Mouse (Mus musculus): ENCODE measurements around the gene Birc2. TPM values are rescaled to one million over a fixed set of nuclear protein-coding genes. Genes with fewer than 3 reads are reported as not detected.
"Not testable (repeated sequence)": the region's sequence is repeated elsewhere in the genome, so short reads cannot be mapped to it uniquely, and the experiment has no call there.

Birc2 gene
- polyA plus RNA-seq, 1 experiment, result 43.6 TPM

GRCm38 (mm10) chr9:7872044-7872774 lies 35.3 kb upstream of the Birc2 start:
- Histone ChIP-seq H3K36me3 (ENCODE audit: control insufficient read depth, insufficient read depth, low read length) (no peaks in the 10 kb centered on the region; the same call in 1 of the 2 replicates), H3K27me3 (ENCODE audit: control insufficient read depth, insufficient read depth, low read length) (no peaks in the 10 kb centered on the region), H3K4me1 (replicated peaks; ENCODE audit: control insufficient read depth, insufficient read depth, low read length) (peaks cover 17% of the 10 kb centered on the region), H3K4me3 (ENCODE audit: control insufficient read depth, insufficient read depth, low read length) (peak overlapping the region; percentile 66), H3K27ac (ENCODE audit: control insufficient read depth, insufficient read depth, low read length) (peak overlapping the region; percentile 68)
- 11% methylated on average over 23 of the region's 23 CpGs for WGBS
- TF ChIP-seq POLR2A (IDR thresholded peaks at IDR 0.05; ENCODE audit: control insufficient read depth, extremely low read depth, insufficient read depth, low read length, poor library complexity), result no peak
- TF ChIP-seq CTCF (IDR thresholded peaks at IDR 0.05; ENCODE audit: borderline replicate concordance, control insufficient read depth, extremely low read depth, insufficient read depth, low read length, poor library complexity), result no peak
- DNase-seq, result peak; percentile 9

DNA sequence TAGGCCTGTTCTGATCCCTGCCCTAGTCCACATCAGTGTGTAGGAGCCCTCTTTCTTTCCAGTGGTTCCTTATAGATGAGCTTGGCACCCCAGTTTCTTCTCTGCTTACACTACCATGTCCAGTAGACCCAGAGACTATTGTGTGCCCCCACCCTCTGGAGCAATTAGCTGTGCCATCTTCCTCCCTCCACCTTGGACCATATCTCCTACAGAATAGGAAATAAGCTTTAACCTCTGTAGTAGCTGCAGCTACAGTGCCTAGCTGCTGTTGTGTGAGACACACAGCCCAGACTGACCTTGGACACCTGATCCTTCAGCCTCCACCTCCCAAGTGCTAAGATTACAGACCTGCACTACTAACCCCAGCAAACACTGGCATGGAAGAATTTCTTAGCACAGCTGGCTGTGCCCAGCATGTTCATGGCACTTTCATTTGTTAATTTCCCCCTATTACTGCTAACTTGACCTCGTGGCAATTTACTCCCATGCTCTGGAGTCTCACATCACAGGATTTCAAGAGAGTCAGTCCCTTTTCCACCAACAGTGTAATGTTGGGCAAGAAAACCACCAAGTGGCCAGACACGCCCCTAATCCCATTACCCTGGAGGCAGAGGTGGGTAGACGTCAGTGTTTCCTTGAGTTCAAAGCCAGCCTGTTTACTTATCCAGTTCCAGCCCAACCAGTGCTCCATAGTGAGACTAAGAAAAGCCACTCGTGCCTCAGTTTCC lies 34.6 kb upstream of the Birc2 start:
- peaks cover 17% of the 10 kb centered on the region for H3K4me1 ChIP-seq (replicated peaks; ENCODE audit: control insufficient read depth, insufficient read depth, low read length)
- peak overlapping the region; percentile 68 for H3K27ac ChIP-seq (ENCODE audit: control insufficient read depth, insufficient read depth, low read length)
- DNase-seq, result peak; percentile 3
- peak overlapping the region; percentile 66; the same call in 1 of the 2 replicates for H3K4me3 ChIP-seq (ENCODE audit: control insufficient read depth, insufficient read depth, low read length)
- H3K36me3 ChIP-seq (ENCODE audit: control insufficient read depth, insufficient read depth, low read length), result no peaks in the 10 kb centered on the region; the same call in 1 of the 2 replicates
- TF ChIP-seq POLR2A (IDR thresholded peaks at IDR 0.05; ENCODE audit: control insufficient read depth, extremely low read depth, insufficient read depth, low read length, poor library complexity), result no peak
- no peak for TF ChIP-seq CTCF (IDR thresholded peaks at IDR 0.05; ENCODE audit: borderline replicate concordance, control insufficient read depth, extremely low read depth, insufficient read depth, low read length, poor library complexity)
- no peaks in the 10 kb centered on the region for H3K27me3 ChIP-seq (ENCODE audit: control insufficient read depth, insufficient read depth, low read length)
- 45% methylated on average over 4 of the region's 4 CpGs for WGBS

GRCm38 (mm10) chr9:7870556-7871315 lies 33.9 kb upstream of the Birc2 start:
- H3K4me3 ChIP-seq (ENCODE audit: control insufficient read depth, insufficient read depth, low read length), result no peak overlapping the region

DNA sequence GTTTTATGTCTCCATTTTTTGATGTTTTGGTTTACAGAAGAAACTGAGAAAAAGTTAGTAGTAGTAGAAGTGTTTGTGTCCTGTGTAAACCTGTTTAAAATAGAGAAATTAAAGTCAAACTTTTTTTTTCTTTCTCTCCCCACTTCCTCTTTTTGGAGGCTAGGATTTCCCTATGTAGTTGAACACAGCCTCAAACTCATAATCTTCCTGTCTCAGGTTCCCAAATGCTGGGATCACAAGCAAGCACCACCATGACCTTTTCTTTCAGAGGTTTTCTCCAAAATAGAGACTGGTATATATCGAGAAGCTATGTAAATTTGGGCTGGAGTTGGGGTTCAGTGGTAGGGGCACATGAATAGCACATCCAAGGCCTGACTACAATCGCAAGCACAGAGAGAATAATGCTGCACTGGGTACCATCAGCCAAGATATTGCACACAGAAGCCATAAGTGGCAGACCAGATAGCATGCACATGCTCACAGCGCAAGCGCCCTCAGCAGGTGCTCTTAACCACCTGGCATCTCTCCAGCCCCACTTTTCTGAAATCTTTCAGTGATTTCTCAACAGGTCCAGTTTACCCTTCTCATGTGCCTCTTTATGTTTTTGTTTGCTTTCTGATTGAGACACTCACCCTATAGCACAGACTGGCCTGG lies 32.1 kb upstream of the Birc2 start:
- peak; percentile 8 for DNase-seq
- Histone ChIP-seq H3K4me3 (ENCODE audit: control insufficient read depth, insufficient read depth, low read length) (no peak overlapping the region), H3K27ac (ENCODE audit: control insufficient read depth, insufficient read depth, low read length) (0 out of 2 replicates have a peak overlapping the region, but pooled peaks have one; percentile 3), H3K36me3 (ENCODE audit: control insufficient read depth, insufficient read depth, low read length) (no peaks in the 10 kb centered on the region; the same call in 1 of the 2 replicates), H3K4me1 (replicated peaks; ENCODE audit: control insufficient read depth, insufficient read depth, low read length) (peaks cover 17% of the 10 kb centered on the region), H3K27me3 (ENCODE audit: control insufficient read depth, insufficient read depth, low read length) (no peaks in the 10 kb centered on the region)
- no peak for TF ChIP-seq POLR2A (IDR thresholded peaks at IDR 0.05; ENCODE audit: control insufficient read depth, extremely low read depth, insufficient read depth, low read length, poor library complexity)
- TF ChIP-seq CTCF (IDR thresholded peaks at IDR 0.05; ENCODE audit: borderline replicate concordance, control insufficient read depth, extremely low read depth, insufficient read depth, low read length, poor library complexity), result no peak
- 30% methylated on average over 4 of the region's 4 CpGs for WGBS

More at GRCm38 (mm10) chr9:7870556-7871315, 33.9 kb upstream of the Birc2 start:
- Histone ChIP-seq H3K36me3 (ENCODE audit: control insufficient read depth, insufficient read depth, low read length) (no peaks in the 10 kb centered on the region; the same call in 1 of the 2 replicates), H3K27me3 (ENCODE audit: control insufficient read depth, insufficient read depth, low read length) (no peaks in the 10 kb centered on the region), H3K4me1 (replicated peaks; ENCODE audit: control insufficient read depth, insufficient read depth, low read length) (peaks cover 17% of the 10 kb centered on the region), H3K27ac (ENCODE audit: control insufficient read depth, insufficient read depth, low read length) (peak overlapping the region; percentile 68)
- WGBS, result 87% methylated on average over 10 of the region's 10 CpGs
- TF ChIP-seq CTCF (IDR thresholded peaks at IDR 0.05; ENCODE audit: borderline replicate concordance, control insufficient read depth, extremely low read depth, insufficient read depth, low read length, poor library complexity) (no peak), POLR2A (IDR thresholded peaks at IDR 0.05; ENCODE audit: control insufficient read depth, extremely low read depth, insufficient read depth, low read length, poor library complexity) (no peak)
- DNase-seq, result no peak

DNA sequence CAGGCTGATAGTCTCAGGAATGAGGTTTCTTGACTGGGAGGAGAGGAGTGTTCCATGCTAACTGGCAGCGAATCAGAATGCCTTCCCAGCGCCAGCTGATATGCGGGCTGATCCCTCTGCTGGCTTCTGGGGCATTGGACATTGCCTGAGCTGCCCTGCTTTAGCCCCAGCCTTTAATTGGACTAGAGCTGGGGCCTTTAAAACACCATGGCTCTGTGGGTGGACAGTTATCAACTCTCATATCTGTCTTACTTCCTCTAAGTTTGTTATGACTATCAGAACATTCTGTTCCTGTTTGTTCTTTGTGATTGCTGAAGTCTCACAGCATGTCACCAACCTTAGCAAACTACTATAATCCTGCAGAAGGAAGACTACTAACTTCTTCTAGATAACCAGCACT lies 31.1 kb upstream of the Birc2 start:
- H3K27ac ChIP-seq (ENCODE audit: control insufficient read depth, insufficient read depth, low read length), result 0 out of 2 replicates have a peak overlapping the region, but pooled peaks have one; percentile 45
- DNase-seq, result no peak
- H3K4me3 ChIP-seq (ENCODE audit: control insufficient read depth, insufficient read depth, low read length), result no peak overlapping the region
- 91% methylated on average over 3 of the region's 3 CpGs for WGBS
- no peaks in the 10 kb centered on the region; the same call in 1 of the 2 replicates for H3K36me3 ChIP-seq (ENCODE audit: control insufficient read depth, insufficient read depth, low read length)
- H3K4me1 ChIP-seq (replicated peaks; ENCODE audit: control insufficient read depth, insufficient read depth, low read length), result peaks cover 13% of the 10 kb centered on the region
- TF ChIP-seq POLR2A (IDR thresholded peaks at IDR 0.05; ENCODE audit: control insufficient read depth, extremely low read depth, insufficient read depth, low read length, poor library complexity), result no peak
- TF ChIP-seq CTCF (IDR thresholded peaks at IDR 0.05; ENCODE audit: borderline replicate concordance, control insufficient read depth, extremely low read depth, insufficient read depth, low read length, poor library complexity), result no peak
- H3K27me3 ChIP-seq (ENCODE audit: control insufficient read depth, insufficient read depth, low read length), result no peaks in the 10 kb centered on the region

- DNase-seq, result peak; percentile 22
- WGBS, result 94% methylated on average over 2 of the region's 2 CpGs
- peaks cover 13% of the 10 kb centered on the region for H3K4me1 ChIP-seq (replicated peaks; ENCODE audit: control insufficient read depth, insufficient read depth, low read length)
- H3K27ac ChIP-seq (ENCODE audit: control insufficient read depth, insufficient read depth, low read length); H3K27me3 ChIP-seq (ENCODE audit: control insufficient read depth, insufficient read depth, low read length); H3K36me3 ChIP-seq (ENCODE audit: control insufficient read depth, insufficient read depth, low read length); H3K4me3 ChIP-seq (ENCODE audit: control insufficient read depth, insufficient read depth, low read length): not testable (repeated sequence)
These were observed 30.1 kb upstream of the Birc2 start for GRCm38 (mm10) chr9:7866981-7867380.
